Comparison of ENCODE assay signal across 35 mouse cellular contexts in genomic region chr3:106510669-106511068, GRCm38 (mm10).
"Had no signal": no experiment of that assay in that cellular context is flagged by ENCODE, and none has a peak within 500 bp of the region (broad histone marks: within the 10 kb centered on the region; RNA-seq: fewer than 3 reads in every experiment).

No protein-coding gene starts in this region.

- H3K9ac ChIP-seq: heart, embryonic 12.5 days; heart, embryonic 13.5 days; heart, embryonic 15.5 days; hindbrain, embryonic 12.5 days; hindbrain, embryonic 13.5 days; hindbrain, embryonic 14.5 days; hindbrain, embryonic 15.5 days; intestine, embryonic 15.5 days; kidney, embryonic 15.5 days had no signal

- H3K36me3 ChIP-seq: heart, embryonic 10.5 days; heart, embryonic 12.5 days; heart, embryonic 15.5 days; hindbrain, embryonic 12.5 days; hindbrain, embryonic 15.5 days; intestine, embryonic 15.5 days had no signal

- H3K4me3 ChIP-seq: heart, embryonic 10.5 days; heart, embryonic 12.5 days; heart, embryonic 13.5 days; heart, embryonic 15.5 days; hindbrain, embryonic 10.5 days; hindbrain, embryonic 12.5 days; hindbrain, embryonic 13.5 days; hindbrain, embryonic 15.5 days; intestine, embryonic 15.5 days; kidney, embryonic 15.5 days; layer of hippocampus, adult 2 months had no signal

- H3K27ac ChIP-seq: heart, embryonic 10.5 days; heart, embryonic 13.5 days; heart, embryonic 15.5 days; hindbrain, embryonic 10.5 days; hindbrain, embryonic 12.5 days; hindbrain, embryonic 13.5 days; hindbrain, embryonic 14.5 days; hindbrain, embryonic 15.5 days; hindbrain, postnatal 0 days; intestine, embryonic 15.5 days; kidney, embryonic 15.5 days; kidney, postnatal 0 days; layer of hippocampus, adult 2 months had no signal

- H3K4me1 ChIP-seq: heart, embryonic 10.5 days; heart, embryonic 12.5 days; heart, embryonic 13.5 days; heart, embryonic 15.5 days; hindbrain, embryonic 10.5 days; hindbrain, embryonic 12.5 days; hindbrain, embryonic 13.5 days; hindbrain, embryonic 15.5 days; intestine, embryonic 15.5 days; kidney, embryonic 15.5 days had no signal

- H3K9me3 ChIP-seq: heart, embryonic 10.5 days; heart, embryonic 12.5 days; heart, embryonic 13.5 days; heart, embryonic 15.5 days; hindbrain, embryonic 10.5 days; hindbrain, embryonic 12.5 days; hindbrain, embryonic 13.5 days; hindbrain, embryonic 15.5 days; intestine, embryonic 15.5 days; kidney, embryonic 15.5 days had no signal

- H3K4me2 ChIP-seq: heart, embryonic 11.5 days; heart, embryonic 12.5 days; heart, embryonic 13.5 days; heart, embryonic 15.5 days; hindbrain, embryonic 12.5 days; hindbrain, embryonic 13.5 days; hindbrain, embryonic 14.5 days; hindbrain, embryonic 15.5 days; intestine, embryonic 15.5 days; kidney, embryonic 15.5 days had no signal

- DNase-seq: heart, postnatal 10 days; heart, postnatal 14 days; heart, postnatal 36 days; heart, postnatal 4 days; kidney, adult 11 months; kidney, adult 18-20 months; kidney, adult 2 months; kidney, adult 8-10 months; kidney, adult 9 months; kidney, postnatal 10 days; kidney, postnatal 14 days; kidney, postnatal 25 days; kidney, postnatal 36 days; kidney, postnatal 4 days; layer of hippocampus, adult 9-11 months; layer of hippocampus, postnatal 36 days had no signal

- ATAC-seq: hindbrain, embryonic 16.5 days; hindbrain, postnatal 0 days; inflammation-experienced regulatory T-cells, adult 6 months; intestine, embryonic 15.5 days; intestine, embryonic 16.5 days; intestine, postnatal 0 days had no signal

- H3K27me3 ChIP-seq: heart, embryonic 12.5 days; heart, embryonic 13.5 days; heart, embryonic 15.5 days; hindbrain, embryonic 12.5 days; hindbrain, embryonic 13.5 days; hindbrain, embryonic 15.5 days; intestine, embryonic 15.5 days; kidney, embryonic 15.5 days had no signal
